Mouse (Mus musculus): Measurements from ENCODE around the gene Fbxo24. TPM values are rescaled to one million over a fixed set of nuclear protein-coding genes. Genes with fewer than 3 reads are reported as not detected.
A peak's percentile ranks its signal among the peaks of the same experiment; 100 is the strongest.

Gene Fbxo24
- total and polyA plus RNA-seq, 3 experiments = 0.89 to 2.6 (median 2.5) TPM

- peak; percentile 96 for DNase-seq
Measured at GRCm38 (mm10) chr5:137600619-137601364, 28.0 kb downstream of the Fbxo24 start, which contains the start of gene Mospd3. Mospd3 (minus strand) TSS chr5:137601058.

GRCm38 (mm10) chr5:137600281-137600618 lies 28.6 kb downstream of the Fbxo24 start:
- DNase-seq = no peak

- no peak for DNase-seq
Measured at GRCm38 (mm10) chr5:137599600-137599999, 29.2 kb downstream of the Fbxo24 start.

GRCm38 (mm10) chr5:137598100-137598826 lies 30.5 kb downstream of the Fbxo24 start:
- DNase-seq = no peak

- DNase-seq = no peak
Measured at GRCm38 (mm10) chr5:137597625-137598024, 31.2 kb downstream of the Fbxo24 start.

GRCm38 (mm10) chr5:137596601-137597261 lies 32.1 kb downstream of the Fbxo24 start:
- no peak for DNase-seq

- DNase-seq = no peak
Measured at GRCm38 (mm10) chr5:137595921-137596320, 32.9 kb downstream of the Fbxo24 start.

- no peak for DNase-seq
Measured at GRCm38 (mm10) chr5:137590507-137590906, 38.3 kb downstream of the Fbxo24 start.

GRCm38 (mm10) chr5:137584976-137585375 lies 43.8 kb downstream of the Fbxo24 start:
- DNase-seq = peak; percentile 82

- no peak for DNase-seq
Measured at GRCm38 (mm10) chr5:137583670-137584169, 45.1 kb downstream of the Fbxo24 start.

GRCm38 (mm10) chr5:137582702-137583101 lies 46.1 kb downstream of the Fbxo24 start:
- DNase-seq = no peak

- DNase-seq = peak; percentile 45
Measured at GRCm38 (mm10) chr5:137580246-137580645, 48.6 kb downstream of the Fbxo24 start.

- DNase-seq = peak; percentile 67
Measured at GRCm38 (mm10) chr5:137574470-137574901, 54.3 kb downstream of the Fbxo24 start.

GRCm38 (mm10) chr5:137570691-137571586 lies 57.9 kb downstream of the Fbxo24 start:
- no peak for DNase-seq

- DNase-seq = no peak
Measured at GRCm38 (mm10) chr5:137570181-137570580, 58.6 kb downstream of the Fbxo24 start.

- peak; percentile 77 for DNase-seq
Measured at GRCm38 (mm10) chr5:137569665-137570064, 59.1 kb downstream of the Fbxo24 start, which contains the start of gene Tfr2. Tfr2 (plus strand) TSS chr5:137569840.

- DNase-seq = no peak
Measured at GRCm38 (mm10) chr5:137569031-137569430, 59.8 kb downstream of the Fbxo24 start.

GRCm38 (mm10) chr5:137568223-137568798 lies 60.5 kb downstream of the Fbxo24 start:
- DNase-seq = peak; percentile 50

GRCm38 (mm10) chr5:137566416-137566815 lies 62.4 kb downstream of the Fbxo24 start:
- DNase-seq = no peak

- DNase-seq = no peak
Measured at GRCm38 (mm10) chr5:137565744-137566143, 63.1 kb downstream of the Fbxo24 start.

- no peak for DNase-seq
Measured at GRCm38 (mm10) chr5:137562965-137563364, 65.8 kb downstream of the Fbxo24 start.

All from adrenal gland, adult 2 months (tissue).